Comparison of ENCODE assay signal across 8 mouse cellular contexts in the genomic region with DNA sequence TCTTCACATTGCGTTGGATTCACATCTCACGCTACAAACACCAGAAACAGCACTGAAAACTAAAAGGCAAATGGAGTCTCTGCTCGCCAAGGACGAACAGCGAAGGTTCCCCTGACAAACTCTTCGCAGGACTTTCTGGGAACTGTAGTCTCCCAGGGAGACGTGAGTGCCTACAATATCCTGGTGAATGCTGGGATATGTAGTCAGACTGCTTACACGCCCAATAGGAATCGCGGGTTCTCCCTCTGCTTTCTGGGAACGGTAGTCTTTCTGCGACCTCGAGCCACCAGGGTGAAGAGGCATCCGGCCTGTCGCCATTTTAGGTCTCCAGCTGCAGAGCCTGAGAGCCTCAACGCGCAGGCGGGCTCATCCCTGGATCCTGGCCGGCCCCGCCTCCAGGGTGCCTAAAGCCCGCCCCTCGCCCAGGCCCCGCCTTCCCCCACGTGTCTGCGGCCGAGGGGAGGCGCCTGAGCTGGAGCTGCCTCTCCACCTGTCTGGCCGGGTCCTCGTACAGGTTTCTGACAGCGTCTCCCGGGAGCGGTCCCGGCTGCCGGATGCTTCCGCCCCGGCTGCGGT. TPM values are rescaled to one million over a fixed set of nuclear protein-coding genes. Genes with fewer than 3 reads are reported as not detected.
DNase-seq lines count a peak whose midpoint lies in the region; ATAC-seq lines count a peak whose summit lies in the region.
"Not testable (repeated sequence)": the region's sequence is repeated elsewhere in the genome, so short reads cannot be mapped to it uniquely, and the experiment has no call there.

Gene Desi2, plus strand, starts transcription at position 202 of the 576 bp plus-strand sequence.

- WGBS in hindbrain, embryonic 12.5 days: under 1% methylated on average over 37 of the region's 37 CpGs

- peak; percentile 100 for ATAC-seq in hindbrain, embryonic 12.5 days (ENCODE audit: low FRiP score)

- H3K4me3 ChIP-seq in hindbrain, embryonic 12.5 days: peak within 1 kb of the TSS; percentile 63

- peak; percentile 96 for DNase-seq in NIH3T3 (ENCODE audit: low read depth)
- DNase-seq in cerebellum, postnatal 10 days: peak; percentile 91 to 96
- DNase-seq in frontal cortex, postnatal 10 days (ENCODE audit: low spot score in 2 of 2): peak; percentile 95 to 97
- DNase-seq in layer of hippocampus, postnatal 14 days (ENCODE audit: low spot score in 2 of 2): peak; percentile 94 to 98
- peak; percentile 90 for DNase-seq in lung, postnatal 14 days
- peak; percentile 93 for DNase-seq in retina, adult 2 months (ENCODE audit: low read depth, low spot score)
- DNase-seq in thymus, postnatal 36 days: peak; percentile 94 to 97

- H3K36me3 ChIP-seq in hindbrain, embryonic 12.5 days: not testable (repeated sequence)

- H3K4me2 ChIP-seq in hindbrain, embryonic 12.5 days (replicated peaks): peak within 1 kb of the TSS; percentile 57

- H3K27me3 ChIP-seq in hindbrain, embryonic 12.5 days: not testable (repeated sequence)

- H3K4me1 ChIP-seq in hindbrain, embryonic 12.5 days: not testable (repeated sequence)

- H3K9me3 ChIP-seq in hindbrain, embryonic 12.5 days (replicated peaks): not testable (repeated sequence)

- H3K27ac ChIP-seq in hindbrain, embryonic 12.5 days: peak within 1 kb of the TSS; percentile 62; the same call in 1 of the 2 replicates

- H3K9ac ChIP-seq in hindbrain, embryonic 12.5 days: peak within 1 kb of the TSS; percentile 59

RNA-seq across cellular contexts. Expression of gene Desi2, which starts in this region (rescaled TPM):
- 22.0 and 22.8 TPM in 2 replicates for polyA plus RNA-seq in hindbrain, embryonic 12.5 days (2016; fragmentation: Nextera tagmentation; extraction: Ambion mirVana)
- total RNA-seq in layer of hippocampus, postnatal 14 days (2021): 10 to 100 TPM; 21.8 to 23.5 TPM

Comparison
In these comparisons a context has a peak if more than half of its experiments do, and no peak if none do; other contexts are left out.
1. Peak in every context shown above with its lines: DNase-seq, ATAC-seq, H3K4me3 ChIP-seq and H3K27ac ChIP-seq.